Mouse (Mus musculus) ES-E14 (cell line): ENCODE data around the gene Shc1.

Source experiments
- HCFC1 ChIP-seq: IDR thresholded peaks from 2 replicates; pipeline ENCODE4 v1.6.1; 2012; ENCODE audit warnings: low read length, inconsistent platforms, borderline replicate concordance; ENCODE audit not compliant: insufficient read depth
- MAFK ChIP-seq: IDR thresholded peaks from 2 replicates; pipeline ENCODE4 v1.6.1; 2014; ENCODE audit warnings: mild to moderate bottlenecking, low read depth, low read length, inconsistent platforms; ENCODE audit not compliant: insufficient read depth

DNA sequence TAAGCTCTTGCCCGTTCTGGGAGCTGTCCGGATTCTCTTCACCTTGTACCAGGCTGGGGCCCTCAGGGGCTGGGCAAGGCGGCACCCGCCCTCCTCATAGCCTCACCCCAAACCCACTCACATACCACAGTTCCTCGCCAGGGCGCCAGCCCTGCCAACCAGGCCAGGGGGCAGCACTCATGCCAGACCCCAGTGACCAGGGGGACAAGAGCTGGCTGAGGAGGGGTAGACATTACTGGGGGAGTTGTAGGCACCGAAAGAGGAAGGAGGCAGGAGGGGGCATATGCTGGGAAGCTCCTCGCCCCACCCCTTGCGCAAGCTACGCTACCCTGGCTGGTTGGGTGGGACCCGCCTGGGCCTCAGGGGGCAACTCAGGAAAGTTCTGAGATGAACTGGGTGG lies 30.6 kb upstream of the Shc1 start:
- TF ChIP-seq HCFC1 (no peak), MAFK (no peak)
